Mouse (Mus musculus) myocyte (in vitro differentiated cells): ENCODE results near the gene Mns1.

Experiments
- E2F4 ChIP-seq: IDR thresholded peaks from one replicate; pipeline ENCODE4 v1.6.1; 2011; ENCODE audit warnings: mild to moderate bottlenecking, control low read depth, moderate library complexity; ENCODE audit not compliant: insufficient read depth
- MYOG ChIP-seq, 3 experiments: IDR thresholded peaks; one replicate each; pipeline ENCODE4 v1.6.1; 2011; ENCODE audit warnings: control low read depth in 2 of 3, low read depth in 2 of 3, mild to moderate bottlenecking in 2 of 3; ENCODE audit not compliant: insufficient read length in 2 of 3, control insufficient read depth in 1 of 3, insufficient read depth in 1 of 3
- POLR2A ChIP-seq: IDR thresholded peaks from one replicate; pipeline ENCODE4 v1.6.1; 2011; ENCODE audit warnings: low read depth, mild to moderate bottlenecking, control low read depth, moderate library complexity; ENCODE audit not compliant: insufficient read length
- POLR2AphosphoS2 ChIP-seq: IDR thresholded peaks from one replicate; pipeline ENCODE4 v1.6.1; 2011; ENCODE audit warnings: low read depth, control low read depth; ENCODE audit not compliant: insufficient read length
- TCF12 ChIP-seq: IDR thresholded peaks from one replicate; pipeline ENCODE4 v1.6.1; 2011; ENCODE audit warnings: mild to moderate bottlenecking, control low read depth; ENCODE audit not compliant: poor library complexity, insufficient read depth, severe bottlenecking

GRCm38 (mm10) chr9:72449367-72449766 lies 11.6 kb downstream of the Mns1 start:
- TF ChIP-seq POLR2A (no peak), POLR2AphosphoS2 (no peak), MYOG (IDR thresholded peaks at IDR 0.05; ENCODE audit: control insufficient read depth in 1 of 3, insufficient read depth in 1 of 3, insufficient read length in 2 of 3, low read depth in 2 of 3) (no peak), TCF12 (no peak), E2F4 (no peak)
